Mouse (Mus musculus): ENCODE measurements around the gene Atp5e.

The Atp5e gene

DNA sequence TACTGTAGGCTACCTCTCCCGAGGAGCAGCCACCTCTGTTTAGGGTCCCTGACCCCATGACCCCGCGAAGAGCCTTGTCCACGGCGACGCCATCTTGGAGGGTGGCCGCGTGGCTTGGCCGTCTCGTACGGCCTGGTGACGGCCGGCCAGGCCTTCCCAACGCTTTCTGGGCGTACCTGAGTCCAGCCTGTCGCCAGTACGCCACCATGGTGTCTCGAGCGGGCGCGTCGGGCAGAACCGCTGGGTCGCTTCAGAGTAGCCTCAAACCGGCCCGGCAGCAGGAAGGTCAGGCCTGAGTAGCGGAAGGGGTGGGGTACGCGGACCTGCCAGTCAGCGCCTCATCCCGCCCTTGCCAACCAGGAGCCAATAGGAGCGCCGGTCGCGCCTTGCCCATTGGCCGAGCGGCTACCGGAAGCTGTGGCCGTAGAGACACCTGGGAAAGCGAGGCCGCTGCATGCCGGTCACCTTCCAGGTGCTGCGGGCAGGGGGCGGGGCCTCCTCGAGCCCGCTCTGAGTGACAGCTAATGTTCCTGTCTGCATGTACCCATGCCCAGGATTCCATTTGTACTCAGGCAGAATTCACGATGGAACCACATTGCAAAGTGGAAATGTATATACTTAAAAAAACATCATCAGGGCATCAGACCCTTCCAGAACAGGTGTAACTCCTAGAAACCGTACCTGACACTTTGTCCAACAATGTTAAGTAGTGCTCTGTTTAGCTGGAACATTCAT is at the start of gene Atp5e:
Gene Atp5e (minus strand): TSS at position 317 of the 735 bp plus-strand sequence.
- DNase-seq, result peak; percentile 98

DNA sequence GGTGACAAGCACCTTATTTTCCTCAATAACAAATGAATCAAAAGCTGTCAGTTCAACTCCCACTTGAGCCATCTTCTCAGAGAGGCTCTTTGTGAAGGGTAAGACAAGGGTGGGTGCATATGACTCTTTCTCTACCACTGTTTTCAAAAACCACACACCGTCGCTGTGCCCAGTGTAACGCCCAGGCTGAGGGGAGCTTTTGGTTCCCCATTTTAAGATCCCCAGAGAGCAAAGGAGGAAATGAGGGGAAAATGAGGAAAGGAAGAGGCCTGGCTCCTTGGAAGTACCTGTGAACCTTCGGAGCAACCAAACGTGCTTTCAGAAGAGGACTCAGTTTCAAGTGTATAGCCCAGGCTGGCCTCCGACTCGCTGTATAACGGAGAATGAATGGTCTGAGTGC is 45.9 kb upstream of the Atp5e start:
- no peak for DNase-seq

- DNase-seq, result no peak
These were observed 44.1 kb upstream of the Atp5e start for GRCm38 (mm10) chr2:174507998-174508397.

GRCm38 (mm10) chr2:174502831-174503460 is 39.0 kb upstream of the Atp5e start:
- DNase-seq, result no peak

- no peak for DNase-seq
These were observed 38.4 kb upstream of the Atp5e start for GRCm38 (mm10) chr2:174502321-174502720.

DNA sequence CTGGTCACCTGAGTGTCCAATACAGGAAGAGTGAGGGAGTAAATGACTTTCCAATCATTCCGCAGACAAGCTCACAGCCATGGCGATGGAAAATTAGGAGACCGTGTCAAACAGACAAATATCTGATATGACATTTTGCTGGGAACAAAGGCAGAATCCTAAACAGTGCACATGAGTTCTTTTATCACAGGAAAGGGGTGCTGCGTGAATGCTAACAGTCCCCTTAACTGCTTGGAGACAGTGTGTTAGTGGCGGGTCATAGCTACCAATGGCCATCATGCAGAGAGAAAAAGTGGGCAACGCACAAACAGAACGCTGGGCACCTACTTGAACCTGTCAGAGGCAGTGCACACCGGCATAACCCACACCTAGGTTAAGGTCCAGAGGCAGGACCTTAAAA is 37.6 kb upstream of the Atp5e start:
- DNase-seq, result no peak

DNA sequence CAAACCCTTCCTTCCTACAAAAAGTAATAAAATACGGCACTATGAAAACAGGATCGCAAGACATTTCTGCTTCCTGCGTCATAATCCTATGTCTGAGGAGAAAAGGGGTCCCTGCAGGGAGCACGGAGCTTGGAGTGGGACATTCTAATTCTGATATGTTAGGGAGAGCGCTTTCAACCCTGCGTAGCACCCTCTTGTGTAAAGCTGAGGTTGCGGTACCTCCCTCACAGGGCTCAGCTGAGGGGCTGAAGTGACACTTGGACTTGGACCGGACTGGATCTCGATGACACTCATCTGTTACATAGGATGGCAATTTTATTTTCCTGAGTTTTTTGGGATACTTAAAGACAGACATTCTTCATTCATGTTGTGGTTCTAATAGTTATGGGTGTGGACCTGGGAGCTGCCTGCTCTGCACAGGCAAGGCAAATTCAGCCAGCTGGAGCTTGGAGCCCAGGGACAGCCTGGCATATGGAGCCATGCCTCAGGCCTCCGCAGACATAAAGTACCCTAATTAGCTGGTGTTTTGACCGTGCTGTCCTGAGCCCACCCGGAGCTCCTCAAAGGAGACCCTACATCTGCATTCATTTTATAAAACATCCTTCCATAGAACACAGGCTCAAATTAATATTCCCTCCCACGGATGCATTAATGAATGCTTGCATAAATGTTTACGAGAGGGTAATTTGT is 37.1 kb upstream of the Atp5e start:
- DNase-seq, result no peak

GRCm38 (mm10) chr2:174492858-174493257 is 29.0 kb upstream of the Atp5e start:
- DNase-seq, result no peak

DNA sequence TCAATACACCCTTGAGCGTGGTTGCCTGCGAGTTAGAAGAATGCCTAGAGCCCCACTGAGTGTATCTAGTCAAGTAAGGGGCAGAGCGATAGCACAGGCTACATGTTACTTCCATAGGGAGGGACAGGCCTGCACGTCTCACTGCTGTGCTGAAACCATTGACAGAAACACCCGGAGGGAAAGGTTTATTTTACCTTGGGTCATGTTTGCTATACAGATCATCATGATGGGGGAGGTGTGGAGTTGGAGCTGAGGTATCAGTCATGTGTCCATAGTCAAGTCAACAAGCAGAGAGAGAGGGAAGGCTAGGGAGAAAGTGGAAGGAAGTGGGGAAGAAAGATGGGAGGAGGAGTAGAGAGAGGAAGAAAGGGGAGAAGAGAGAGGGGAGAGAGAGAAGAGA is 23.1 kb upstream of the Atp5e start:
- no peak for DNase-seq

DNA sequence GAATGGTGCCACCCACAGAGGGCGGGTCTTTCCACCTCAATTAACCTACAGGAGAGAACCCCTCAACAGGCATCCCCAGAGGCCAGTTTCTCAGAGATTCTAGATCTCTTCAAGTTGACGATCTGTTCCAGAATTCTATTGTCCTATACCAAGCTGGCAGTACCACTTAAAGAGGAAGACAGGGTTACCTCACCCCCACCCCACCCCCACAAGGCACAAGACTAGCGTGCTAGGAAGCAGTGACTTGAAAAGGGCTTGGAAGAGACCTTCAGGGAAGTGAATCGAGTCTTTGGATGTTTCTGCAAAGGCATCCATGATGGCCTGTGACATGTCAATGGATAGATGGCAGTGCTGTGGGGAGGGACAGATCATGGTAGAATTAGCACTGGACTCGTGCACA is 14.8 kb upstream of the Atp5e start:
- DNase-seq, result no peak

- no peak for DNase-seq
These were observed 13.8 kb upstream of the Atp5e start for GRCm38 (mm10) chr2:174477543-174478319.

DNA sequence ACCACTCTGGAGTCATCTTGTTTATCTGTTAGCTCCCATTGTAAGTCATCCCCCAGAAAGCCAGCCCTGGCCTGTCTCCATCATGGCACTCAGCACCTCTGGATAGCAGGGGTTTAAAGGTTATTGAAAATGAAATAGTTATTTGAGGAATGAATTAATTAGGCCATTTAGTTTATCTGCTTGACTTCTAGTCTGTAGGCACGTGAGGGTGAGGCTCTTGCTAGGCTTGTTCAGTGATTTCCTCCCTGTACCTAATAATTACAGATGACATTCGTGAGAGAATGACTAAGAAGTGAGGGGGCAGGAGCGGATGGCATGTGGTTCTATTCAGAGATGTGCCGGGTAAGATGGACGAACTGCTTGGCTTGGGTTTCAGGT is 9.6 kb upstream of the Atp5e start:
- no peak for DNase-seq

DNA sequence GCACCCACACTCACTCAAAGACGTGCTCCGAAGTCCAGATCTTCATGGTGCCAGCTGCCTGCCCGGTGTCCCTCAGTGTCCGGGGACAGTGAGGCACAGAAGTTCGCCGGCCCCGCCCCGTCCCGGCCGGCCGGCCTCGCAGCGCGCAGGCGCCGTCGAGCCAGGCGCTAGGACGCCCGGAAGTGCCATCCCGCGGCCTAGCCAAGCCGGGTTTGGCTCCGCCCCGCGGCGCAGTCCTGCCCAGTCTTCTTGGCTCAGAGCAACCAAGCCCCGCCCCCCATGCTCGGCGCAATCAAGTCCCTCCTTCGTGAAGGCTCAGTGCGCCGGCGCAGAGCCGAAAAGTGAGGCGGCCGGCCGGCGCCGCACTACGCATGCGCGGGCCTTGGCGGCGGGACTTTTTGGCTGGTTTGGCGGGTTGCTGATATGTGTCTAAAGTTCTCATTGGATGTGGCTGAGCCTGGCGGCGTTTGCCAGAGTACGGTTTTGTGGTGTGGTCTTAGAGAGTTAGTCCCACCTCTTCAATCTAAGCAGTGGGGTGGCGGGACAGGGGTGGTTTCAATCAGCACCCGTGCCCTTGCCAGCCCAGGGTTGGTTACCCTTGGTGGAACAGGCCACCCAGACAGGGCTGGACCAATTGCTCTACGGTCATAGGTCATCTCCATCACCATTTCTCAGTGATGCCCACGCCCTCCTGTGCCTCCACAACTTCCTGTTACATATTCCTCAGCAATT is 9.1 kb upstream of the Atp5e start, which contains the start of gene Prelid3b:
Gene Prelid3b (minus strand): TSS at position 264 of the 732 bp plus-strand sequence.
- peak; percentile 99 for DNase-seq

- no peak for DNase-seq
These were observed 8.5 kb upstream of the Atp5e start for GRCm38 (mm10) chr2:174472407-174472806.

- no peak for DNase-seq
These were observed 7.0 kb upstream of the Atp5e start for GRCm38 (mm10) chr2:174470786-174471405.

- DNase-seq, result no peak
These were observed 6.4 kb upstream of the Atp5e start for GRCm38 (mm10) chr2:174470333-174470732.

DNA sequence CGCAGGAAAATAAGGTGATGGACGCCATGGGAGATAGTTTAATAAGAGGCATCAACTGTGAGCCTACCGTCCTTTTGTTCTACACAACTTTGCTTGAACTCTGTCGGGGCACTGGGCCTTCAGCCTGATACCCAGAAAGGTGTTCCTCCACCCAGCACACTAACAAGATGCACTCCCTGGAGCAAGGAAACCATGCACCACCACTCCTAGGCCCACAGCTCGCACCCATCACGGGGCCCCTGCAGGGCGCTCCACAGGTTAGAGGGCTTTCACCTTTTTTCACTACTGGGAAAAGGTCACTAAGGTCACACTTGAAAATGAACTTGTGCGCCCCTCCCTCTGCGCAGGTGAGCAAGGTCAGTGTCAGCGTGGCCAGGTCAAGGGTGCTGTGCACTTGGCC is 535 bp downstream of the Atp5e start:
- peak; percentile 31 for DNase-seq

GRCm38 (mm10) chr2:174459365-174459764 is 4.5 kb downstream of the Atp5e start:
- DNase-seq, result no peak

DNA sequence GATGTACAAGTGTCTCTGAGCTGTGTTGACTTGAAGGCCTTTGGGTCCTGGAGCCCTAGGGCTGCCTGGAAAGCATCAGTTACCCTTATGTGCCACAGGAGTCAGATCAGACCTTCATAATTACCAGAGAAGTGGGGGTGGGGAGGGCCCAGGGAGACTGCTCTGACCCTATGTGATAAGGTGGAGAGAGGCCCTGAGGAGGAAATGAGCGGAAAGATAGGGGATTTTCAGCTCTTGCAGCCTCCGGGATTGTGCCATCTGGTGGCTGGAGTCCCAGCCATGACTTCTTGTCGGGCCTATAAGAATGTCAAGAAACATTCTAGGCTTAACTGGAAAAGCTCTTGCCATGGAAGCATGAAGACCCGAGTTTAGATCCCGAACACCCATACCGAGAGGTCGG is 10.2 kb downstream of the Atp5e start:
- no peak for DNase-seq

- no peak for DNase-seq
These were observed 13.6 kb downstream of the Atp5e start, which contains the start of gene Tubb1 for GRCm38 (mm10) chr2:174450353-174450752. TSS of gene Tubb1 (plus strand) at chr2:174450695.

- no peak for DNase-seq
These were observed 15.5 kb downstream of the Atp5e start for GRCm38 (mm10) chr2:174448405-174448804.

GRCm38 (mm10) chr2:174446905-174447304 is 17.0 kb downstream of the Atp5e start:
- DNase-seq, result no peak
